Mouse (Mus musculus) MEL (cell line): ENCODE measurements at regions not wholly inside any gene's neighbourhood (a gene's known extent, or its start where the extent isn't known, plus 50 kb on each side); places are given as distances from the start of the nearest gene placed in this dataset.

Experiments
- CHD1 ChIP-seq: IDR thresholded peaks from 2 replicates; pipeline ENCODE4 v1.6.1; 2012; ENCODE audit warnings: low read depth, mild to moderate bottlenecking, inconsistent platforms, low read length, improper control_type of control experiment
- CTCF ChIP-seq, 3 experiments: IDR thresholded peaks in 2 of 3; conservative IDR thresholded peaks in 1 of 3; 2 replicates each; pipeline ENCODE4 v1.5.1; 2011 to 2012; ENCODE audit warnings: low read length in 3 of 3, low read depth in 2 of 3, mild to moderate bottlenecking in 2 of 3, improper control_type of control experiment in 1 of 3, inconsistent platforms in 1 of 3, mixed read lengths in 1 of 3, moderate library complexity in 1 of 3; ENCODE audit not compliant: control insufficient read depth in 1 of 3, insufficient read depth in 1 of 3, poor library complexity in 1 of 3, severe bottlenecking in 1 of 3
- EP300 ChIP-seq, 2 experiments: IDR thresholded peaks; 2 replicates each; pipeline ENCODE4 v1.6.1; 2011; ENCODE audit warnings: improper control_type of control experiment in 2 of 2, low read length in 2 of 2, low read depth in 1 of 2, mild to moderate bottlenecking in 1 of 2
- HCFC1 ChIP-seq: IDR thresholded peaks from 2 replicates; pipeline ENCODE4 v1.6.1; 2012; ENCODE audit warnings: low read depth, mild to moderate bottlenecking, inconsistent platforms, low read length, improper control_type of control experiment, moderate library complexity
- MAX ChIP-seq: IDR thresholded peaks from 2 replicates; pipeline ENCODE4 v1.6.1; 2011; ENCODE audit warnings: low read length, improper control_type of control experiment
- MXI1 ChIP-seq: IDR thresholded peaks from 2 replicates; pipeline ENCODE4 v1.6.1; 2011; ENCODE audit warnings: mild to moderate bottlenecking, low read depth, low read length, improper control_type of control experiment
- POLR2A ChIP-seq, 2 experiments: IDR thresholded peaks; 2 replicates each; pipeline ENCODE4 v1.6.1; 2011 to 2012; ENCODE audit warnings: low read length in 2 of 2, mild to moderate bottlenecking in 2 of 2, control low read depth in 1 of 2, improper control_type of control experiment in 1 of 2, low read depth in 1 of 2, moderate library complexity in 1 of 2; ENCODE audit not compliant: control insufficient read depth in 1 of 2, insufficient read depth in 1 of 2, poor library complexity in 1 of 2
- POLR2AphosphoS2 ChIP-seq: IDR thresholded peaks from 2 replicates; pipeline ENCODE4 v1.6.1; 2011; ENCODE audit warnings: low read length, improper control_type of control experiment
- RCOR1 ChIP-seq: IDR thresholded peaks from 2 replicates; pipeline ENCODE4 v1.6.1; 2012; ENCODE audit warnings: low read depth, mild to moderate bottlenecking, inconsistent platforms, low read length, improper control_type of control experiment
- TBP ChIP-seq: IDR thresholded peaks from 2 replicates; pipeline ENCODE4 v1.8.0; 2011; ENCODE audit warnings: low read depth, low read length, improper control_type of control experiment
- USF1 ChIP-seq: IDR thresholded peaks from 2 replicates; pipeline ENCODE4 v1.6.1; 2014; ENCODE audit warnings: low read depth, mild to moderate bottlenecking, inconsistent platforms, low read length, improper control_type of control experiment, moderate library complexity
- ZC3H11A ChIP-seq: IDR thresholded peaks from 2 replicates; pipeline ENCODE4 v1.6.1; 2012; ENCODE audit warnings: low read depth, mild to moderate bottlenecking, inconsistent platforms, low read length, improper control_type of control experiment
- ZNF384 ChIP-seq: IDR thresholded peaks from 2 replicates; pipeline ENCODE4 v1.6.1; 2012; ENCODE audit warnings: low read depth, mild to moderate bottlenecking, inconsistent platforms, low read length, improper control_type of control experiment

- TF ChIP-seq CTCF (IDR thresholded peaks at IDR 0.05 in 2 of 3, conservative IDR thresholded peaks at IDR 0.05 in 1 of 3; ENCODE audit: control insufficient read depth in 1 of 3, insufficient read depth in 1 of 3, low read depth in 2 of 3, low read length in 3 of 3, poor library complexity in 1 of 3, severe bottlenecking in 1 of 3) = no peak
- no peak for TF ChIP-seq CHD1
- TF ChIP-seq POLR2A (IDR thresholded peaks at IDR 0.05; ENCODE audit: control insufficient read depth in 1 of 2, insufficient read depth in 1 of 2, low read depth in 1 of 2, low read length in 2 of 2, poor library complexity in 1 of 2) = no peak
- TF ChIP-seq MXI1 = no peak
- no peak for TF ChIP-seq USF1
- no peak for TF ChIP-seq RCOR1
- no peak for TF ChIP-seq EP300 (IDR thresholded peaks at IDR 0.05; ENCODE audit: low read depth in 1 of 2, low read length in 2 of 2)
- no peak for TF ChIP-seq POLR2AphosphoS2
- no peak for TF ChIP-seq MAX
- TF ChIP-seq HCFC1 = no peak
- no peak for TF ChIP-seq ZC3H11A
- no peak for TF ChIP-seq ZNF384
- no peak for TF ChIP-seq TBP
These were observed 138.9 kb upstream of the Ubl3 start for GRCm38 (mm10) chr5:148691486-148691885.
